Mouse (Mus musculus) heart, adult 9 months (tissue): ENCODE results near the gene Cfap65.
A peak's percentile ranks its signal among the peaks of the same experiment; 100 is the strongest.

Experiments used
- DNase-seq, 2 experiments: peaks; one replicate each; pipeline ENCODE4 v3.0.0; 2022; ENCODE audit warnings: low spot score in 2 of 2

The Cfap65 gene

GRCm38 (mm10) chr1:74935402-74935801 lies at the start of gene Cfap65:
Cfap65 (minus strand) TSS chr1:74935599.
- DNase-seq, result no peak

GRCm38 (mm10) chr1:74977001-74977400 lies 41.6 kb upstream of the Cfap65 start:
- DNase-seq, result no peak

DNA sequence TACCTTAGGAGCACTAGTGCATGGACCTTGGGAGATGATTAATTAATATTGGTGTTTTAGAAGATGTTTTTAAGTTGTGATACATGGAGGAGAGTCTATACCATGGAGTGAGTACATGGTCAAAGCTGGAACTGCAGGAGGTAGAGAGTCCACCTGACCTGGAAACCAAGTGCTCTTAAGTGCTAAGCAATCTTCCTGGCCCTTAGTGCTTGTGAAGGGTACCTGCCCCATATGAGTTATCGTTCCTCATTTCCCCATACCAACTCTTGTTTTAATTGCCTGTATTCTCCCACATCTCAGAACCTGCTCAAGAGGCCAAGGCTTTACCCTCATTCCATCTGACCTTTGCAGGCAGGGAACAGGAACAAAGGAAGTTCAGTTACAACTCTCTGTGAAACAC lies 40.5 kb upstream of the Cfap65 start:
- DNase-seq, result no peak

DNA sequence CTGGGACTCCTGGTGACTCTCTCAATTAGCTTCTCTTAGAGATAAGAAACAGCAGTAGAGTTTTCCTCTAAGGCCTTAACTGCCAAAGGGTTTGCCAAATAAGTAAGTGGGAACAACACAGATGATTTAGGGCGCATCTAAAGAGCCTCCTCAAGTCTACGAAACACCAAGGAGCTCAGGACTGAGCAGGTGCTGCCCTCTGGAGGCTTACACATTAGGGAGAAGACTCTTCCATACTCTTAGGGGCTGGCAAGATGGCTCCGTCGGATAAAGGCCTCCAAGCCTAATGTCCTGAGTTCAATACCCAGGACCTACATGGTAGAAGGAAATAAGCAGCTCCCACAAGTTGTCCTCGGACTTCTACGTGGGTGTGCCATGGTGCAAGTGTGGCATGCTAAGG lies 38.2 kb upstream of the Cfap65 start:
- DNase-seq, result no peak

DNA sequence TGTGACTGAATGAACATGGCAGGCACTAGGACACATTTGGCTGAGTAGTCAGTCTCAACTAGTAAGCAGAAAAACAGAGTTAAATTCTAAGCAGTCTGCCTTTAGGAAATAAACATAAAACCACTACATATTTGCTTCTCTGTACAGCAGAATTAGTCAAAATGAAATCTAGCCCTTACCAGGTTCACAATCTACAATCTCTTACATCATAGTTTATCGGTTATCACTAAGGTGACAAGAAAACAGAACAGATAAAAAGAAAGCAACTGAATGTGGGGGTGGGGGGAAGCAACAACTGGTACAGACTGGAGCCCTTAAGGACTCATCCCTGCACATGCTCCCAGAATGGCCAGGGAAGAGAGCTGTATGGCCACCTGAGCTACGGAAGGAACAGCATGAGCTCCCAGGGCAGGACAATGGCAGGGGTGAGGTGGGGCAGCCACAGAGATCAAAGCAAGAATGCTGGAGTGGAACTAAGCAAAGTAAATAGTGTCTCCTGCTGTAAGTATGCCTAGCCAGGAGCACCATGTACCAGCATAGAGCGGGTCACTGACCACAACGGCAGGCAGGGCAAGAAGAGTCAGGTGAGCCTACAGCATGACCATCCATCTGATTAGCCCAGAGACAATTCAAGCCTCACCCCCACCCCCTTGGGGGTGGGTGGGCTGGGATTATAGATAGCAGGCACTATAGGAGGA lies 36.1 kb upstream of the Cfap65 start:
- no peak for DNase-seq

- no peak for DNase-seq
Measured at GRCm38 (mm10) chr1:74967962-74968580, 32.7 kb upstream of the Cfap65 start.

DNA sequence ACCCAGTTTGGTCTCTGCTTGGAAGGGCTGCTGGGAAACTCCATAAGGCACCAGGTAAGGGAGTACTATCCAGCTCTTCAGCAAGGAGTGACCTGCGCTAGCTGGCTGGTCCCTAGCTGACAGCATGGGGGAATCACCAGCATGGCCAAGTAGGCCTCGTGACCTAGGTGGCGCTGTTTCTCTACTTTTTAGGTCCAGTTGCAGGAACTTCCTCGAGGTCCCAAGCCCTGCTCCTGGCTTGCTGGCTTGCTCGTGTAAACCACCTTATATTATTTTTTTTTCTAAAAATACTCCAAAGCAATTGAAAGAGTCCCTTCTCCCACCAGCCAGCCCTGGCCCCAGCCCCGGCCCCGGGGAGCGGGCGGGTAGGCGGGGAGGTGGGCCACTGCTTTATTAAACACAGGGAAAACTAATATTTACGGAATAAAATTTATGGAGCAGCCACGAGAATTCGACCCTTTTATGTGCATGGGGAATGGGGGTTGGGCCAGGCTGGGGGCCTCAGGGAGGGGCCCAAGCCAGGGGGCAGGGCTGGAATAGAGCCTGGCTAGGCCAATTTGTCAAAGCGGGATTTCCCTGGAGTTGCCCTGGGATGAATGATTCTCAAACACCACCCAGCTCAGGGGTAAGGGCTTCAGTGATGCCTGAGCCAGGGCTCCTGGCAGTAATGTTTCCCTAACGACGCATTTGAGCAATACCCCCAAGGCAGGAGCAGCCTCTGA lies 29.3 kb upstream of the Cfap65 start:
- peak; percentile 57 to 67 for DNase-seq

GRCm38 (mm10) chr1:74962853-74963227 lies 27.4 kb upstream of the Cfap65 start:
- DNase-seq, result no peak

- DNase-seq, result no peak
Measured at GRCm38 (mm10) chr1:74962126-74962852, 26.9 kb upstream of the Cfap65 start.

- DNase-seq, result no peak
Measured at GRCm38 (mm10) chr1:74961722-74962121, 26.3 kb upstream of the Cfap65 start.

DNA sequence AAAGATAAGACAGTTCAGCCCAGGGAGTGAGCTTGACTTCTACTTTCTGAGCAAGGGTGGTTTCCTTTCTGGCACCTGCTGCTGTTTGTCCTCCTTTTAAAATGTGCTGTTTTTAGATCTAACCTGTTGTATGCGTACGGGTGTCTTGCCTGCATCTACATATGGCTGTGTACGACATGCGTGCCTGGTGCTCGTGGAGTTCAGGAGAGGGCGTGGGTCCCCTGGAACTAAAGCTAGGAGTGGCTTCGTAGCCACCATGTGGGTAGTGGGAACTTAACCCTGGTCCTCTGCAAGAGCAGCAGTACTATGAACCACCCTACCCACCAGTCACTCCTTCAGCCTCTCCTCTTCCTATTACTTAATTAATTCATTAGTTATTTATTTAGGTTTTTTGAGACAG lies 24.7 kb upstream of the Cfap65 start:
- no peak for DNase-seq

DNA sequence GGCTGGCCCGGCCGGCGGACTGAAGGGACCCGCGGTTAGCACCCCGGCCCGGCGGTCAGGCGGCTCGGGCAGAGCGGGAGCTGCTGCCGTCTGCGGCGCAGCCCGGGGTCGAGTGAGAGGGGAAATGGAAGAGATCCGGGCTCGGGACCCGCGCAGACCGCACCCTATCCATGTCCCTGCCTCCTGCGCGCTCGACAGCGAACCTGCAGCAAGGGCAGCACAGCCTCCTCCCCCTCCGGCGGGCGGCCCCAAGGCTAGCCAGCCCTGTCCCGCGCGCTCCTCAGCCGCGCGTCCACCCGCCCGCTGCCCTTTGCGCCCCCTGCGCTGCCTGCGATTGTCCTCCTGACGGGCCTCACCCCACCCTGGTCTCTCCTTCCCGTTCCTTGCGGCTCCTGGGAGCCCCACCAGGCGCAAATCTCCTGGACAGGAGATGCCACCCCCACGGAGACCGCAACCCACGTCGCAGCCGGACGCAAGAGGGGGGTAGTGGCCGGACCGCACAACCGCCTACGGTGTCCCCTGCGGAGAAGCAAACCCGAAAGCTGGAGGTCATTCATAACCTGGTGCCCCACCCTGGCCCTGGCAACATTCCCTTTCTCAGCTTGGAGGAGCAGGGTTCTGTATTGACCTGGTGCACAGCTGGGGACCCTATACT lies 16.3 kb upstream of the Cfap65 start, which contains the start of gene Ihh:
TSS of gene Ihh (minus strand) at position 117 of the 655 bp plus-strand sequence.
- DNase-seq, result no peak

DNA sequence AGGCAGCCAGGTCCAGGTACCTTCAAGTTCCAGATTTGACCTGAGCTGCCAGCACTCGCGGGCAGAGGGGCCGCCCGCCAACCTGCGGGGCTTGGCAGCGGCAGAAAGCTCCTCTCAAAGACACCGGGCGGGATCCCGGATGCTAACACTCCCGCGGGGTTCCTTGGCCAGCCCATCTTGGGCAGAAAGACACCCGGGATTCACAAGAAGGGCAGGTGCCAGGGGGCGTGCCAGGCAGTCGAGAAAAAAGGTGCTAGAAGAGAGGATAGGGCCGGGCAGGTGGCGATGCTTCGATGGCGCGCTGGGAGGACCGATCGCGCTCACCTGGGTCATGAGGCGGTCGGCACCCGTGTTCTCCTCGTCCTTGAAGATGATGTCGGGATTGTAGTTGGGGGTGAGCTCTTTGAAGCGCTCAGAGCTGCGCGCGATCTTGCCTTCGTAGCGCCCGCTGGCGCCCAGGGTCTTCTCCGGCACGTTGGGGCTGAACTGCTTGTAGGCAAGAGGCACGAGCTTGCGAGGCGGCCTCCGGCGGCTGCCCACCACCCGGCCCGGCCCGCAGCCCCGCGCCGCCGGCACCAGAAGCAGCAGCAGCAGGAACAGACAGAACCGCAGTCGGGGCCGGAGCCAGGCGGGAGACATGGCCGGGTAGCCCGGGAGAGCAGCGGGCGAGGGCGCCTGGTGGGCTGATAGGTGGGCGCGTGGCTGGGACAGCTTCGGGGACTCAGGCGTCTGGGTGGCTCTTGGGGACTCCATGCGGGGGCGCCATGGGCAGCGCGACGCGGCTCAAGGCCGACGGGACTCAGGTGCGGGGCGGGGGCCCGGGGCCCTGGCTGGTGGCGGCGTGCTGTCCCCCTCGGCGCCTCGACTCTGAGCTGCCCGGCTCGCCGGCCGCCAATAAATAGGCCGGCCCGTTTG lies 15.4 kb upstream of the Cfap65 start:
- no peak for DNase-seq

DNA sequence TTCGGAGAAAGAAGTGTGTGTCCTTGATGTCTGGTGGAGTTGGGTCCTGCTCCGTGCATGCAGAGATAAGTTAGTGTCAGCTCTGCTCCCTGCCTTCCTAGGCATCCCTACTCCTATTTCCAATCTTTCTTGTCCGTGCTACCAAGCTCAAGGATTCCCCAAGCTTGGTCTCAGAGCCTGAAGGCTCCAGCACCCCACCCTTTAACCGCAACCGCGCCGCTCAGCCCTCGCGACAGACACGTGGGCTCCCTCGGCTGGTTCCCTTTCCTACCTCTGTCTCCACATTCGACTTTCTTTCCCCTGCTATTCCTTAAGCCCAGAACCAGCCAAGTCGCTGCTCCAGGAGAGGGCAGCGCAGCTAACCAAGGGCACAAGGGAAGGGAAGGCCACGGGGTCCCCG lies 14.7 kb upstream of the Cfap65 start:
- DNase-seq, result no peak

GRCm38 (mm10) chr1:74949666-74950050 lies 14.3 kb upstream of the Cfap65 start:
- DNase-seq, result peak in 1 of 2 experiments; percentile 59

GRCm38 (mm10) chr1:74948784-74949665 lies 13.6 kb upstream of the Cfap65 start:
- DNase-seq, result peak; percentile 32 to 57

- DNase-seq, result peak; percentile 17 to 41
Measured at GRCm38 (mm10) chr1:74947986-74948670, 12.7 kb upstream of the Cfap65 start.

DNA sequence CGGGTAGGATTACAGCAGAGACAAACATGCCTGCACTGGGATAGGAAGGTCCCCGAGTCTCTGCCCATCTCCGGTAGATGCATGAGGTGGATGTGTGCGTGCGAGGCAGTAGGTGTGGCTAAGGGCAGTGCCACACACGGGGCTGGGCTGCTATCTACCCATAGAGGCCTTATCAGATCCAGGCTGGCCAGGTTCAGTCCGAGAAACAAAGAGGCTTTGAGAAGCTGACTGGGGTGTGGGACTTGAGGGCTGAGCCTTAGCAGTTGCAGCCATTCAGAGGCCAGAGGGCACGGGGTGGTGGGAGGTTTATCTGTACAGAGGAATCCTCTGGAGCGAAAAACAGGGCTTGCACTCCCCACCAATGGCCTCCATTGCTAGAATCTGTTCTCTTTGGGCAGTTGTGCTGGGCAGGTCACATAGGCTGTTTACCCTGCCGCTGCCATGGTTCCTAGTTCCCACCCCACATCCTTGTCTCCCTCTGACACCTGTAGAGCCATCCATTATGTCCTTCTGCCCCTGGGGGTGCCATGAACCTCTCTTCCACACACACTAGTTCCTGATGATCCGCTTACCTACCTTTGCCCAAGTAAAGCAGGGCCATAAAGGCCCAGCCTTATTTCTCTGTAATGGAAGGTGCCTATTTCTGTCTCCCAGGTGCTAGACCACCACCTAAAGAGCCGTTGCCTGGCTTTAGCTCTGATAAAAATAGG lies 6.4 kb upstream of the Cfap65 start:
- DNase-seq, result no peak
